Mouse (Mus musculus) thymus, adult 2 months (tissue): ENCODE results near the gene Tmf1.

Experiments
- CTCF ChIP-seq: fragments of 200-500 bp; IDR thresholded peaks from 2 replicates; pipeline ENCODE4 v1.5.1; 2012; ENCODE audit warnings: mild to moderate bottlenecking, control low read depth, low read length, moderate library complexity, borderline replicate concordance; ENCODE audit not compliant: control insufficient read depth, poor library complexity, insufficient read depth; ENCODE audit errors: extremely low read depth
- POLR2A ChIP-seq: fragments of 200-500 bp; IDR thresholded peaks from 2 replicates; pipeline ENCODE4 v1.6.1; 2012; ENCODE audit warnings: mild to moderate bottlenecking, low read length, control low read depth, moderate library complexity; ENCODE audit not compliant: control insufficient read depth, poor library complexity, insufficient read depth; ENCODE audit errors: extremely low read depth

DNA sequence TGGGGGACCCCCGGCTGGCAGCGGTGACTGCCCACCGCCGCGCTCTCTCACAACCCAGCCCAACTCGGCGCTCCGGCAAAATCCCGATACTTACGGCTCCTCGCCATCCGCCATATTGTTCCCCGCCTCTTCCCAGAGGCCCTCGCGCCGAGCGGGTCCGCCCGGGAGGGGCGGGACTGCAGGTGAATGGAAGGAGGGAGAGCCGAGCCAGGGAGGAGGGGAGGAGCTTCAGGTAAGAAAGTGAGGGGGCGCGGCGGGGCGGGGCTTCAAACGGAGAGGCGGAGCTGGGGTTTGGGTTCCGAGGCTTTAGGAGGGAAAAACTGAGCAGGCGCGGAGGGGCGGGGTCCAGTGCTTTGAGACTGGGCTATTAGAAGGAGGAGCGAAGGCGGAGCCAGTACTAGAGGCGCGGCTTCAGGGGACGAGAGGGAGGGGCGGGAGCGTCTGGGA lies 26.5 kb upstream of the Tmf1 start, which contains the start of gene Uba3:
- 0 out of 2 replicates have a peak, but pooled peaks have one; percentile 21 for TF ChIP-seq CTCF
- peak; percentile 84 for TF ChIP-seq POLR2A
